Mouse (Mus musculus) CH12.LX (cell line): ENCODE data around the gene Dusp14. TPM values are rescaled to one million over a fixed set of nuclear protein-coding genes. Genes with fewer than 3 reads are reported as not detected.

Experiments
- DNase-seq: peaks from one replicate; pipeline ENCODE4 v3.0.0-alpha.2; 2013; ENCODE audit errors: extremely low read depth
- H3K27ac ChIP-seq: 2 replicates; pipeline ENCODE4 v1.5.1; 2012; ENCODE audit warnings: low read depth, mild to moderate bottlenecking, control low read depth, moderate library complexity; ENCODE audit not compliant: insufficient read depth
- H3K27me3 ChIP-seq: replicated peaks from 2 replicates; pipeline ENCODE3; 2012; ENCODE audit warnings: inconsistent platforms
- H3K36me3 ChIP-seq, 2 experiments: replicated peaks in 1 of 2; 2 replicates each; pipeline versions ENCODE3 to v1.6.1; 2012; ENCODE audit warnings: inconsistent platforms in 1 of 2, low read length in 1 of 2, mild to moderate bottlenecking in 1 of 2, mixed read lengths in 1 of 2, moderate library complexity in 1 of 2; ENCODE audit not compliant: control insufficient read depth in 1 of 2, insufficient read depth in 1 of 2
- H3K4me1 ChIP-seq, 2 experiments: 2 replicates each; pipeline ENCODE4 v1.6.1; 2012; ENCODE audit warnings: inconsistent platforms in 1 of 2, moderate library complexity in 1 of 2; ENCODE audit not compliant: insufficient read depth in 2 of 2, control insufficient read depth in 1 of 2
- H3K4me2 ChIP-seq: 2 replicates; pipeline ENCODE4 v1.6.1; 2012; ENCODE audit warnings: low read depth, mild to moderate bottlenecking, control low read depth; ENCODE audit not compliant: poor library complexity, insufficient read depth, severe bottlenecking
- H3K4me3 ChIP-seq, 3 experiments: fragments of 150-350 bp in 1 of 3; sonication (generic) in 1 of 3; replicated peaks in 1 of 3; 2 replicates each; pipeline versions ENCODE3 to v1.5.1; 2011 to 2012; ENCODE audit warnings: low read depth in 2 of 3, low read length in 2 of 3, mild to moderate bottlenecking in 2 of 3, moderate library complexity in 2 of 3, control low read depth in 1 of 3, improper control_type of control experiment in 1 of 3, inconsistent platforms in 1 of 3, mixed read lengths in 1 of 3; ENCODE audit not compliant: poor library complexity in 1 of 3
- H3K79me2 ChIP-seq: replicated peaks from 2 replicates; pipeline ENCODE4 v1.6.1; 2012; ENCODE audit warnings: mild to moderate bottlenecking, moderate library complexity; ENCODE audit not compliant: control insufficient read depth, poor library complexity, insufficient read depth, severe bottlenecking; ENCODE audit errors: extremely low read depth
- H3K9ac ChIP-seq: 2 replicates; pipeline ENCODE4 v1.6.1; 2012; ENCODE audit warnings: low read depth, mild to moderate bottlenecking, control low read depth, moderate library complexity; ENCODE audit not compliant: insufficient read depth
- H3K9me3 ChIP-seq: replicated peaks from 2 replicates; pipeline ENCODE3; 2012; ENCODE audit warnings: low read length, inconsistent platforms, mixed read lengths
- BHLHE40 ChIP-seq: IDR thresholded peaks from 2 replicates; pipeline ENCODE4 v1.6.1; 2011; ENCODE audit warnings: mild to moderate bottlenecking, low read depth, low read length, improper control_type of control experiment
- CHD1 ChIP-seq: IDR thresholded peaks from 2 replicates; pipeline ENCODE4 v1.6.1; 2012; ENCODE audit warnings: low read depth, low read length, improper control_type of control experiment, inconsistent platforms
- CHD2 ChIP-seq: IDR thresholded peaks from 2 replicates; pipeline ENCODE4 v1.6.1; 2011; ENCODE audit warnings: low read length, improper control_type of control experiment
- CTCF ChIP-seq, 2 experiments: IDR thresholded peaks in 1 of 2; conservative IDR thresholded peaks in 1 of 2; 2 replicates each; pipeline ENCODE4 v1.5.1; 2011 to 2012; ENCODE audit warnings: low read depth in 2 of 2, low read length in 2 of 2, improper control_type of control experiment in 1 of 2, inconsistent platforms in 1 of 2, mild to moderate bottlenecking in 1 of 2, moderate library complexity in 1 of 2
- ELF1 ChIP-seq: IDR thresholded peaks from 2 replicates; pipeline ENCODE4 v1.6.1; 2014; ENCODE audit warnings: low read depth, mild to moderate bottlenecking, inconsistent platforms, low read length, improper control_type of control experiment
- EP300 ChIP-seq: IDR thresholded peaks from 2 replicates; pipeline ENCODE4 v1.6.1; 2011; ENCODE audit warnings: low read length, improper control_type of control experiment
- ETS1 ChIP-seq: conservative IDR thresholded peaks from 2 replicates; pipeline ENCODE4 v1.6.1; 2012; ENCODE audit warnings: low read depth, mild to moderate bottlenecking, inconsistent platforms, low read length, improper control_type of control experiment, moderate library complexity
- GABPA ChIP-seq: IDR thresholded peaks from 2 replicates; pipeline ENCODE4 v1.6.1; 2012; ENCODE audit warnings: low read depth, low read length, improper control_type of control experiment, inconsistent platforms; ENCODE audit not compliant: insufficient replicate concordance
- HCFC1 ChIP-seq: IDR thresholded peaks from 2 replicates; pipeline ENCODE4 v1.6.1; 2012; ENCODE audit warnings: low read depth, mild to moderate bottlenecking, inconsistent platforms, low read length, improper control_type of control experiment
- IRF4 ChIP-seq: IDR thresholded peaks from 2 replicates; pipeline ENCODE4 v1.6.1; 2014; ENCODE audit warnings: low read depth, mild to moderate bottlenecking, inconsistent platforms, low read length, improper control_type of control experiment
- JUND ChIP-seq: conservative IDR thresholded peaks from 2 replicates; pipeline ENCODE4 v1.6.1; 2011; ENCODE audit warnings: low read depth, low read length, improper control_type of control experiment
- KAT2A ChIP-seq: IDR thresholded peaks from 2 replicates; pipeline ENCODE4 v1.6.1; 2012; ENCODE audit warnings: low read length, improper control_type of control experiment, inconsistent platforms; ENCODE audit not compliant: insufficient replicate concordance
- MAX ChIP-seq: IDR thresholded peaks from 2 replicates; pipeline ENCODE4 v1.6.1; 2011; ENCODE audit warnings: low read length, improper control_type of control experiment
- MEF2A ChIP-seq: IDR thresholded peaks from 2 replicates; pipeline ENCODE4 v1.6.1; 2014; ENCODE audit warnings: low read depth, mild to moderate bottlenecking, inconsistent platforms, low read length, improper control_type of control experiment, borderline replicate concordance
- MXI1 ChIP-seq: IDR thresholded peaks from 2 replicates; pipeline ENCODE4 v1.6.1; 2011; ENCODE audit warnings: mild to moderate bottlenecking, low read depth, low read length, improper control_type of control experiment
- MYC ChIP-seq: IDR thresholded peaks from 2 replicates; pipeline ENCODE4 v1.6.1; 2011; ENCODE audit warnings: low read depth, mild to moderate bottlenecking, improper control_type of control experiment, low read length
- NELFE ChIP-seq: IDR thresholded peaks from 2 replicates; pipeline ENCODE4 v1.6.1; 2011; ENCODE audit warnings: low read depth, low read length, improper control_type of control experiment
- NRF1 ChIP-seq: IDR thresholded peaks from 2 replicates; pipeline ENCODE4 v1.6.1; 2014; ENCODE audit warnings: low read depth, mild to moderate bottlenecking, inconsistent platforms, low read length, improper control_type of control experiment, moderate library complexity
- POLR2AphosphoS2 ChIP-seq: IDR thresholded peaks from 2 replicates; pipeline ENCODE4 v1.6.1; 2011; ENCODE audit warnings: low read depth, low read length, improper control_type of control experiment
- RAD21 ChIP-seq: IDR thresholded peaks from 2 replicates; pipeline ENCODE4 v1.6.1; 2011; ENCODE audit warnings: low read depth, mild to moderate bottlenecking, low read length, improper control_type of control experiment, moderate library complexity
- RCOR1 ChIP-seq: conservative IDR thresholded peaks from 2 replicates; pipeline ENCODE4 v1.6.1; 2012; ENCODE audit warnings: low read depth, mild to moderate bottlenecking, inconsistent platforms, low read length, improper control_type of control experiment
- SIN3A ChIP-seq: IDR thresholded peaks from 2 replicates; pipeline ENCODE4 v1.6.1; 2012; ENCODE audit warnings: low read length, improper control_type of control experiment, inconsistent platforms
- SMC3 ChIP-seq: IDR thresholded peaks from 2 replicates; pipeline ENCODE4 v1.6.1; 2011; ENCODE audit warnings: low read depth, low read length, improper control_type of control experiment
- TBP ChIP-seq: conservative IDR thresholded peaks from 2 replicates; pipeline ENCODE4 v1.6.1; 2011; ENCODE audit warnings: low read depth, low read length, improper control_type of control experiment
- TCF12 ChIP-seq: IDR thresholded peaks from 2 replicates; pipeline ENCODE4 v1.6.1; 2014; ENCODE audit warnings: low read depth, mild to moderate bottlenecking, inconsistent platforms, low read length, improper control_type of control experiment
- UBTF ChIP-seq: IDR thresholded peaks from 2 replicates; pipeline ENCODE4 v1.6.1; 2012; ENCODE audit warnings: low read depth, mild to moderate bottlenecking, inconsistent platforms, low read length, improper control_type of control experiment, moderate library complexity
- USF1 ChIP-seq: IDR thresholded peaks from 2 replicates; pipeline ENCODE4 v1.6.1; 2014; ENCODE audit warnings: low read depth, mild to moderate bottlenecking, inconsistent platforms, low read length, improper control_type of control experiment
- USF2 ChIP-seq: conservative IDR thresholded peaks from 2 replicates; pipeline ENCODE4 v1.6.1; 2011; ENCODE audit warnings: low read depth, low read length, improper control_type of control experiment
- ZC3H11A ChIP-seq: IDR thresholded peaks from 2 replicates; pipeline ENCODE4 v1.6.1; 2012; ENCODE audit warnings: low read depth, mild to moderate bottlenecking, inconsistent platforms, low read length, improper control_type of control experiment
- ZKSCAN1 ChIP-seq: IDR thresholded peaks from 2 replicates; pipeline ENCODE4 v1.6.1; 2012; ENCODE audit warnings: low read depth, inconsistent platforms, low read length, improper control_type of control experiment, borderline replicate concordance
- ZMIZ1 ChIP-seq: IDR thresholded peaks from 2 replicates; pipeline ENCODE4 v1.6.1; 2012; ENCODE audit warnings: low read depth, mild to moderate bottlenecking, inconsistent platforms, low read length, improper control_type of control experiment
- ZNF384 ChIP-seq: IDR thresholded peaks from 2 replicates; pipeline ENCODE4 v1.6.1; 2012; ENCODE audit warnings: low read depth, low read length, improper control_type of control experiment, inconsistent platforms
- dilution Hi-C: fragments of 300-500 bp; cut with MboI; formaldehyde crosslinking; loops from 2 replicates; pipeline ENCODE4 v1.14.3; 2020; ENCODE audit warnings: low sequenced_read_pairs; ENCODE audit not compliant: extremely low pct_unique_long_range_greater_than_20kb, extremely low pct_ligation_motif_present
- in situ Hi-C: fragments of 300-500 bp; cut with MboI; formaldehyde crosslinking; loops from 3 replicates; pipeline ENCODE4 v1.14.3; 2019; ENCODE audit warnings: low sequenced_read_pairs, low pct_ligation_motif_present, low pct_unique_long_range_greater_than_20kb, mixed read lengths
- polyA plus RNA-seq: library from polyadenylated mRNA; unstranded; fragments of >175 nt; gene quantifications from 2 replicates; pipeline ENCODE4 v1.2.1, GENCODE M21; 2012; ENCODE audit warnings: low read depth; ENCODE audit not compliant: insufficient read length
- total RNA-seq, 2 experiments: library from RNA; depleted of rRNA; stranded (reverse); fragments of 300-350 nt in 1 of 2; fragments of >200 nt in 1 of 2; gene quantifications; 2 replicates each; pipeline ENCODE4 v1.2.3; 2012 to 2014

The Dusp14 gene
- total and polyA plus RNA-seq, 3 experiments: 52.7 to 127 (median 124) TPM

DNA sequence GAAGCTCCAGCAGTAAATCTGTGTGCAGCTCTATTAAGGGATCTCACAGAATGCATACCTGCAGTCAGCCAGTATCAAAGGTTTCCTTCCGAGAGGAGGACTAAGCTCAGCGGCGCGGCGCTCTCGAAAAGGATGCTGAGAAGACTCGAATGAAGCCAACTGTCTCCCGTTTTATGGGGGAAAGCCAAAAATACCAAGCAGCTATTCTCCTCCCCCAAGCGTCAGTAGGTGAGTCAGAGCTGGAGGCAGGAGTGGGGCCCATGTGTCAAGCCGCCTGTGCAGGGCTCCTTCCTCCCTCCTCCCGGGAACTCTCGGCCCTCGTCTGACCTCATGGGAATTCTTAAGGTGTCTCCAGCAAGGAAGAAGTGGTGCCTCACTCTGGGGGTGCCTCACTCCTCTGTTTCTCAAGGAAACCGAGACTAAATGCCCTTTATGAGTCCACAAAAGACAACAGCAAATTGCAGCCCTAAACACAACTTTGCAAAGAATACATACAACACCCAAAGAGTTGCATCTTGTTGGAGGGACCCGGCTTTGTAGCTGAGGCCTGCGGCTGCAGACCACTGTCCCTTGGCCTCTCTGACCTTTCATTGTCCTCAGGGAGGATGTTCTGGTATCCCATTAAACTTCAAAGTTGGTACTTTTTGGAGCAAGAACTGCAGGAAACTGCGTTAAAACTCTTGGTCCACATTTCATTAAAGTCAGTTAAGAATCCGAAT, 2.0 kb downstream of the Dusp14 start (continued):
- TF ChIP-seq RCOR1: peak; percentile 87; the same call in 1 of the 2 replicates
- peak; percentile 80 for TF ChIP-seq MAX
- TF ChIP-seq RAD21: no peak
- peak; percentile 79 for TF ChIP-seq JUND
- no peak for TF ChIP-seq CTCF (conservative IDR thresholded peaks at IDR 0.05 in 1 of 2, IDR thresholded peaks at IDR 0.05 in 1 of 2; ENCODE audit: low read depth in 2 of 2, low read length in 2 of 2)
- peak; percentile 84 for TF ChIP-seq NELFE
- TF ChIP-seq USF2: no peak
- TF ChIP-seq ZMIZ1: peak; percentile 92
- peak; percentile 74; the same call in 1 of the 2 replicates for TF ChIP-seq POLR2AphosphoS2
- TF ChIP-seq NRF1: peak; percentile 37; the same call in 1 of the 2 replicates
- TF ChIP-seq ELF1: peak; percentile 51; the same call in 1 of the 2 replicates
- TF ChIP-seq CHD1: no peak; the same call in 1 of the 2 replicates
- peak; percentile 98 for TF ChIP-seq ETS1
- TF ChIP-seq MEF2A: peak; percentile 98
- no peak for TF ChIP-seq GABPA

DNA sequence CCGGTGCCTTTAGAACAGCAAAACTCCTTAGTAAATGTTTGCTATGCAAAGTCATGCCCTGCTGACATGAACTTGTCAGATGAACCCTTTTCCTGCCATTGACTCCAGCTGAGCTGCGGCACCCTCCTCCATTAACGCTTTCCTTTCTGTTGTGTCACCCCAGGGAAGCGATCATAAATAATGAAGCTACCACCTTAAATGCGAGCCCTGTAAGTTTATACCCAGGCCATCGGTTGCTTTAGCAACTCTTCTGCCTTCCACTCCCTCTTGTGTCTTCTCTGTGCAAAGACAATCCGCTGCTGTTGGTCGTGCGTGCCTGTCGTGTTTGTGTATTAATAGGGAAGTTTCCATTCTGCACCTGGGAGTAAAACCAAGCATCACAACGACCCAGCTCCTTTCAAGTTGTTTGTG, 3.0 kb downstream of the Dusp14 start:
- peak; percentile 91 for DNase-seq
- no peaks in the 10 kb centered on the region for H3K27me3 ChIP-seq
- H3K4me1 ChIP-seq: peaks cover 15 to 74% of the 10 kb centered on the region in 2 experiments
- peaks cover 7 to 9% of the 10 kb centered on the region in 2 experiments for H3K36me3 ChIP-seq
- peak overlapping the region; percentile 90 for H3K27ac ChIP-seq
- peaks cover 52% of the 10 kb centered on the region for H3K79me2 ChIP-seq
- in situ Hi-C loops (no loop called here), dilution Hi-C loops (no loop called here)
- H3K9me3 ChIP-seq: no peaks in the 10 kb centered on the region
- H3K9ac ChIP-seq: peak overlapping the region; percentile 79
- H3K4me3 ChIP-seq: peak overlapping the region; percentile 64 to 76 (median 75)
- peak overlapping the region; percentile 91 for H3K4me2 ChIP-seq
- TF ChIP-seq MXI1 (peak; percentile 93), TCF12 (peak; percentile 83), MYC (peak; percentile 66; the same call in 1 of the 2 replicates), BHLHE40 (peak; percentile 86), EP300 (peak; percentile 78), POLR2AphosphoS2 (no peak), SIN3A (peak; percentile 89), IRF4 (peak; percentile 62; the same call in 1 of the 2 replicates), KAT2A (no peak), CHD1 (peak; percentile 6; the same call in 1 of the 2 replicates), ZC3H11A (no peak), CTCF (conservative IDR thresholded peaks at IDR 0.05 in 1 of 2, IDR thresholded peaks at IDR 0.05 in 1 of 2; ENCODE audit: low read depth in 2 of 2, low read length in 2 of 2) (peak in 1 of 2 experiments; percentile 73; a peak in 2 of 4 replicates), NRF1 (no peak), ETS1 (peak; percentile 82), RCOR1 (no peak), USF1 (no peak), SMC3 (peak; percentile 74), GABPA (no peak), HCFC1 (no peak), USF2 (no peak), JUND (peak; percentile 39; the same call in 1 of the 2 replicates), MEF2A (peak; percentile 82), MAX (peak; percentile 61), ZKSCAN1 (no peak), ZNF384 (no peak), ZMIZ1 (no peak), UBTF (no peak), CHD2 (0 out of 2 replicates have a peak, but pooled peaks have one; percentile 10), TBP (no peak), RAD21 (peak; percentile 63), ELF1 (0 out of 2 replicates have a peak, but pooled peaks have one; percentile 19)
